Mouse (Mus musculus) layer of hippocampus, postnatal 10 days (tissue): ENCODE results near the gene H2afy2. TPM values are rescaled to one million over a fixed set of nuclear protein-coding genes. Genes with fewer than 3 reads are reported as not detected.

Experiments
- DNase-seq, 2 experiments: peaks; one replicate each; pipeline ENCODE4 v3.0.0; 2021; ENCODE audit warnings: low spot score in 2 of 2
- total RNA-seq, 2 experiments: library from RNA; stranded (reverse); gene quantifications; 2 replicates each; pipeline ENCODE4 v1.2.3; 2021

Gene H2afy2
- total RNA-seq, 2 experiments from 2014 or later, result 36.8 to 37.1 TPM

GRCm38 (mm10) chr10:61730171-61730570 lies 53.8 kb downstream of the H2afy2 start:
- DNase-seq, result no peak

- no peak for DNase-seq
These were observed 54.8 kb downstream of the H2afy2 start for GRCm38 (mm10) chr10:61729181-61729580.

GRCm38 (mm10) chr10:61723271-61723670 lies 60.7 kb downstream of the H2afy2 start:
- DNase-seq, result no peak

- no peak for DNase-seq
These were observed 61.7 kb downstream of the H2afy2 start for GRCm38 (mm10) chr10:61722215-61722614.

GRCm38 (mm10) chr10:61720331-61720730 lies 63.6 kb downstream of the H2afy2 start:
- DNase-seq, result no peak

- DNase-seq, result no peak
These were observed 66.3 kb downstream of the H2afy2 start for GRCm38 (mm10) chr10:61717406-61718296.

- no peak for DNase-seq
These were observed 67.7 kb downstream of the H2afy2 start for GRCm38 (mm10) chr10:61715996-61716864.

GRCm38 (mm10) chr10:61715462-61715837 lies 68.5 kb downstream of the H2afy2 start:
- DNase-seq, result no peak

GRCm38 (mm10) chr10:61714771-61715461 lies 69.0 kb downstream of the H2afy2 start, which contains the start of gene Aifm2:
TSS of gene Aifm2 (plus strand) at chr10:61715263.
- DNase-seq, result peak in 1 of 2 experiments; percentile 26

GRCm38 (mm10) chr10:61714146-61714545 lies 69.8 kb downstream of the H2afy2 start:
- DNase-seq, result no peak

- DNase-seq, result no peak
These were observed 70.3 kb downstream of the H2afy2 start for GRCm38 (mm10) chr10:61713601-61714000.

- DNase-seq, result no peak
These were observed 77.3 kb downstream of the H2afy2 start for GRCm38 (mm10) chr10:61706412-61707375.

- no peak for DNase-seq
These were observed 79.3 kb downstream of the H2afy2 start for GRCm38 (mm10) chr10:61704663-61705062.

GRCm38 (mm10) chr10:61697028-61697427 lies 86.9 kb downstream of the H2afy2 start:
- no peak for DNase-seq

- no peak for DNase-seq
These were observed 87.5 kb downstream of the H2afy2 start for GRCm38 (mm10) chr10:61696560-61696823.

- DNase-seq, result peak; percentile 31 to 36
These were observed 88.0 kb downstream of the H2afy2 start for GRCm38 (mm10) chr10:61695703-61696559.

- DNase-seq, result peak; percentile 98
These were observed 88.9 kb downstream of the H2afy2 start, which contains the start of gene Tysnd1 for GRCm38 (mm10) chr10:61694870-61695670. TSS of gene Tysnd1 (plus strand) at chr10:61695514.

GRCm38 (mm10) chr10:61693563-61693962 lies 90.4 kb downstream of the H2afy2 start:
- no peak for DNase-seq
